Mouse (Mus musculus) hindbrain, embryonic 14.5 days (tissue): ENCODE measurements around the gene Ppl. TPM values are rescaled to one million over a fixed set of nuclear protein-coding genes. Genes with fewer than 3 reads are reported as not detected.

Source experiments
- ATAC-seq: fragments of 200-750 bp; cut with Nextera tagmentation; 2 replicates; pipeline ENCODE4 v1.8.0; 2017; ENCODE audit warnings: moderate number of reproducible peaks, mild to moderate bottlenecking, moderate TSS enrichment, moderate library complexity; ENCODE audit not compliant: low FRiP score
- DNase-seq: peaks from one replicate; pipeline ENCODE4 v3.0.0-alpha.2; 2015; ENCODE audit warnings: low spot score
- H3K27ac ChIP-seq: fragments of 300-500 bp; sonication (generic); 2 replicates; pipeline ENCODE4 v1.5.1; 2014; ENCODE audit warnings: mild to moderate bottlenecking, moderate library complexity
- H3K27me3 ChIP-seq: fragments of 300-500 bp; sonication (generic); 2 replicates; pipeline ENCODE4 v1.6.1; 2014; ENCODE audit warnings: mild to moderate bottlenecking, low read length, mixed read lengths; ENCODE audit not compliant: control insufficient read depth, insufficient read depth
- H3K36me3 ChIP-seq: fragments of 300-500 bp; sonication (generic); replicated peaks from 2 replicates; pipeline ENCODE4 v1.6.1; 2014; ENCODE audit not compliant: control insufficient read depth, insufficient read depth
- H3K4me1 ChIP-seq: fragments of 300-500 bp; sonication (generic); replicated peaks from 2 replicates; pipeline ENCODE4 v1.6.1; 2014; ENCODE audit warnings: antibody characterized with exemption, low read length, mixed read lengths; ENCODE audit not compliant: control insufficient read depth, insufficient read depth
- H3K4me2 ChIP-seq: fragments of 300-500 bp; sonication (generic); replicated peaks from 2 replicates; pipeline ENCODE4 v1.6.1; 2014; ENCODE audit warnings: mild to moderate bottlenecking, moderate library complexity
- H3K4me3 ChIP-seq: fragments of 300-500 bp; sonication (generic); replicated peaks from 2 replicates; pipeline ENCODE4 v1.5.1; 2014; ENCODE audit warnings: mild to moderate bottlenecking, low read length
- H3K9ac ChIP-seq: fragments of 300-500 bp; sonication (generic); 2 replicates; pipeline ENCODE4 v1.6.1; 2014
- H3K9me3 ChIP-seq: fragments of 300-500 bp; sonication (generic); 2 replicates; pipeline ENCODE4 v1.6.1; 2016; ENCODE audit warnings: low read length; ENCODE audit not compliant: control insufficient read depth
- WGBS: fragments of 180-500 bp; shearing (Covaris S2); extraction: QIAGEN DNeasy Blood & Tissue Kit; methylation state at CpG from one replicate; pipeline ENCODE4 v1.1.7; 2014; 5-methylcytosine and 5-hydroxymethylcytosine counted together
- polyA plus RNA-seq: library from polyadenylated mRNA; unstranded; fragments of >200 nt; fragmentation: Nextera tagmentation; extraction: Ambion mirVana; gene quantifications from 2 replicates; pipeline ENCODE4 v1.2.1, GENCODE M21; 2014

The Ppl gene
- polyA plus RNA-seq, 1 experiment from 2014 or later = 0.29 TPM

DNA sequence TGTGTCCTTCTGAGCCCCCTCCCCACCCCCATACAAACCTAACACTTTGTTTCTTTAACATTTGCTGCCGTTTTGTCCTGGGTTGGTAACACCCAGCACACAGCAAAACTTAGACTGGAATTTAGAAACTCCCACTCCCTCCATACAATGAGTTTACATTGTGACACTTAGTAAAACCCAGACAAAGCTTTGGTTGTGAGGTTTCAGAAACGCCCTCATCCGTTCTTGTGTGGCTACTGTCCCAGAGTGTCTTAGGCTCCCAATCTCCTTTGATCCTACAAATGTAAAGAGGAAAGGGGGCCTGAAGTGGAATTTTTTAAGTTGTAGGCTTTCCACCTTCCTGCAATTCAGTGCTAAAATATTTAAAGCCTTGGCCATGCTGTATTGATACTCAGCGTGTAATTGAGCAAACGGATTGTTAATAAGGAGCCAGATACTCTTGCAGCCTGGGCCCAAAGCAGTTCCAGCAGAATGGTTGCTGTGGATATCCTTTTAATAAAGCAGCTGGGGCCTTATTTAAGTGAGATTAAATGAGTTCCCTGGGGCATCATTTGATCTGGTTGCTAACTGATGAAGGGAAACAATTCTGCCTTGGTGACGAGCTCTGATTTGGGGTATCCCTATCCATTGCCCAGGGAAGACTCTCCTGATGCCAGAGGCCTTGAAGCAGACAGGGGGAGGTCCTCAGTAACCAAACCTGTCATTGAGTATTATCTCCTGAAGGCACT lies 21.2 kb upstream of the Ppl start:
- H3K27ac ChIP-seq = peak overlapping the region; percentile 59
- peaks cover 15% of the 10 kb centered on the region for H3K4me1 ChIP-seq
- no peak overlapping the region for H3K4me3 ChIP-seq
- no peak overlapping the region for H3K4me2 ChIP-seq
- no peaks in the 10 kb centered on the region; the same call in 1 of the 2 replicates for H3K27me3 ChIP-seq
- H3K36me3 ChIP-seq = no peaks in the 10 kb centered on the region
- DNase-seq (peak; percentile 63), ATAC-seq (peak; percentile 70; the same call in 1 of the 2 replicates)
- peak overlapping the region; percentile 20; the same call in 1 of the 2 replicates for H3K9ac ChIP-seq
- no peaks in the 10 kb centered on the region for H3K9me3 ChIP-seq
- 24% methylated on average over 6 of the region's 6 CpGs for WGBS

DNA sequence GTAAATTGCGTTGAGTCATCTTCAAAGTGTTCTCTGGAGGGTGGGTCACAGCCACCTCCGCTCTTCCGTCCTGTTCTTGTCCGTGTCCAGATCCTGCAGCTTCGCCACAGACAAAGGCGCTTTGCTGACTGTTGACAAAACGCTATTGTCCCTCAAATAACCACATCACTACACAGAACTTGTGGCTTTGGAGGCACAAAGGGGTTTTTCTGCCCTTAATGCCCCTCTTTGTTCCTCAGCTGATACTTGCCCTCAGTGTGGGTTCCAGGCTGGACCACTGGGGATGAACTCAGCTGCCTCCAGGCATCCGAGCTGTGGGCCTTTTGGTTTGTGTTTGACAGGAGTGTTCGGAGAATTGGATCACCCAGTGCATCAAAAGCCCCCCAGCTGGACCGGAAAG lies 18.3 kb upstream of the Ppl start:
- Histone ChIP-seq H3K27ac (no peak overlapping the region), H3K9ac (no peak overlapping the region), H3K9me3 (no peaks in the 10 kb centered on the region), H3K4me3 (no peak overlapping the region), H3K4me2 (no peak overlapping the region), H3K4me1 (peaks cover 15% of the 10 kb centered on the region), H3K36me3 (no peaks in the 10 kb centered on the region), H3K27me3 (no peaks in the 10 kb centered on the region; the same call in 1 of the 2 replicates)
- ATAC-seq (no peak), DNase-seq (no peak)
- 41% methylated on average over 10 of the region's 10 CpGs for WGBS

DNA sequence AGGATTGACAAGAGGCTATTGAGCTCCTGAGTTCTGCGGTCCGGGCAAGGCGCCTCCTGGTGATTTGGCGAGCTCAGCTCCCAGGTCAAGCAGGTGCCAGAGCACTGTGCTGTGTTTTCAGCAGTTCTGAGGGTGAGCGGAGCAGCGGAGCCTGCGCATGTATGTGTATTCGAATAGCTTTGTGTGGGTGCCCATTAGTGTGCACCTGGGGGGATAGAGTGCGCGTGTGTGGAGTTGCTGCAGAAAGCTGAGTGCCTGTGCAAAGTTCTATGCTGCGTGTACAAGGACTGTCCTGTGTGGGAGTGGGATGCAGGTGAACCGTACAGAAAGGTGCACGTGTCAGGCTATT lies 14.8 kb upstream of the Ppl start, which contains the start of gene Sec14l5:
TSS of gene Sec14l5 (plus strand) at position 73 of the 349 bp plus-strand sequence.
- Histone ChIP-seq H3K9me3 (no peaks in the 10 kb centered on the region), H3K36me3 (no peaks in the 10 kb centered on the region), H3K9ac (peak within 1 kb of the TSS; percentile 44; the same call in 1 of the 2 replicates), H3K4me2 (peak within 1 kb of the TSS; percentile 59), H3K4me3 (peak within 1 kb of the TSS; percentile 31), H3K27ac (no peak within 1 kb of the TSS), H3K27me3 (no peaks in the 10 kb centered on the region; the same call in 1 of the 2 replicates), H3K4me1 (no peaks in the 10 kb centered on the region; the same call in 1 of the 2 replicates)
- peak; percentile 55; the same call in 1 of the 2 replicates for ATAC-seq
- no peak for DNase-seq
- 14% methylated on average over 13 of the region's 13 CpGs for WGBS

DNA sequence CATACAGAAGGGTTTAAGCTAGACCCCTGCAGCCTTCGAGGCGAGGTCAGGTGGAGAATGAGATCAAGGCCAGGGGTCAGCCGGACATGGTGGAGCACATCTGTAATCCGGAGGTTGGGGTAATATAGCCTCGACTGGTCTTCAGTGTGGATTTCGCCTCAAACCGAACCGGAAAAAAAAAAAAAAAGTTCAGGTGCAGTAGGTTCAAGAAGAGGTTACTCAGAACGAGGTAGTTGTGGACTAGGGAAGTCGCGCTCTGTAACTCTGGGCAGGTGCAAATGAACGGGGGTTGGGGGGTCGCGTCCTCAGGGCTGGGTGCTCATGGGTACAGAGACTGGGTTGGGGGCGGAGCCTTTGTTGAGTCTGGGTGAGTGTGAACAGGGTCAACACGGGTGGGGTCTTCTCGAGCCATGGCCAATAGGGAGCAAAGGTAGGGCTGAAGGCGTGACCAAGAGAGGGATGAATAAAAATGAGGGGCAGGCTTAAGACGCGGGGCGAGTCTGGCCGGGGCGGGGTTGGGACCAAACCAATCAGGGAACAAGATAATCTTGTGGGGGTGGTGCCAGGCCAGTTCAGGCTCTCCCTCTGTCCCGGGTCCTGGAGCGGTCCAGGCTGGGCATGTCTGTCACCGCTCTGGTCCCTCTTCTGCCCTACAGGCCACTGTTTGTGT lies 14.3 kb upstream of the Ppl start:
- Histone ChIP-seq H3K4me3 (peak overlapping the region; percentile 31), H3K4me2 (peak overlapping the region; percentile 59), H3K9me3 (no peaks in the 10 kb centered on the region), H3K27me3 (no peaks in the 10 kb centered on the region; the same call in 1 of the 2 replicates), H3K9ac (peak overlapping the region; percentile 44; the same call in 1 of the 2 replicates), H3K4me1 (no peaks in the 10 kb centered on the region; the same call in 1 of the 2 replicates), H3K36me3 (no peaks in the 10 kb centered on the region), H3K27ac (no peak overlapping the region)
- ATAC-seq (peak; percentile 80), DNase-seq (peak; percentile 28)
- WGBS = 3% methylated on average over 25 of the region's 26 CpGs

DNA sequence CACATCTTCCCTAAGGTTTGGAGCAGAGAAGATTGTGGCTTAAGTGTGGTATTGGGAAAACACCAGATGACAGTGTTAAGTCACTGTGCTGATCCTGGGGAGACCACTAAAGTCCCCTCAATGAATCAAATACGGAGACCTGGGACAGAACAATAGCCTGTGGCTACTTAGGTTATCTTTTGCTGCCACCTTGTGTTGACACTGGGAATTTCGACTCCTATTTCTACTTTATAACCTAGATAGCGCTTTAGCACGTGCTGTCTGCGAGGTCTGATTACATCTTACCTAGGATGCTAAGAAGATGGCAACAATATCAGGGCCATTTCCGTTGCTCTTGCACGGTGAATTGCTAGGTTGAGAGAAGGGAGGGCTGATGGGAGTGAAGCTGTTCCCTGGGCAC lies 13.3 kb upstream of the Ppl start:
- peak overlapping the region; percentile 59 for H3K4me2 ChIP-seq
- under 1% methylated on average over 7 of the region's 7 CpGs for WGBS
- no peaks in the 10 kb centered on the region; the same call in 1 of the 2 replicates for H3K27me3 ChIP-seq
- no peak overlapping the region for H3K4me3 ChIP-seq
- no peak overlapping the region for H3K27ac ChIP-seq
- no peaks in the 10 kb centered on the region; the same call in 1 of the 2 replicates for H3K4me1 ChIP-seq
- no peaks in the 10 kb centered on the region for H3K36me3 ChIP-seq
- H3K9ac ChIP-seq = 0 out of 2 replicates have a peak overlapping the region, but pooled peaks have one; percentile 21
- DNase-seq = peak; percentile 97
- peak; percentile 69 for ATAC-seq
- no peaks in the 10 kb centered on the region for H3K9me3 ChIP-seq

DNA sequence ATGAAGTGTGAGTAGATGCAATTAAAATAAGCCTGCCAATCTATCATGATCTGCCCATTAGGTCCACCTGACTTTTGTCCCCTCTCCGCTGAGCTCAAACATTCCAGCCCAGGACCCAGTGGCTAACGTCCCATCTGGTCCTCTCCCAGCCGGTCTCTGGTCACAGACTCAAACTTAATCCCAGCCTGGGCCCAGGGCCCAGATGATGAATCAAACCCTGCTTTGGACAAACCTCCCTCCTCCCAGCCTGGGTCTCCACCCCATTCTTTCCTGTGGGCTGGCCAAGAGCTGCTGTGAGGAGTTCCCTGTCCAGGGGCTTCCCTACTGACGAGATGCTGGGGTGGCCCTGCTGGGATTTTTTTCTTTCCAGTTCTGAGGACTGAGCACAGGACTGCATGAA lies 7.5 kb upstream of the Ppl start:
- DNase-seq (no peak), ATAC-seq (no peak)
- H3K4me2 ChIP-seq = no peak overlapping the region
- H3K4me1 ChIP-seq = no peaks in the 10 kb centered on the region
- no peaks in the 10 kb centered on the region for H3K36me3 ChIP-seq
- H3K4me3 ChIP-seq = no peak overlapping the region
- 44% methylated on average over 4 of the region's 4 CpGs for WGBS
- no peaks in the 10 kb centered on the region for H3K9me3 ChIP-seq
- peaks cover 2% of the 10 kb centered on the region; the same call in 1 of the 2 replicates for H3K27me3 ChIP-seq
- no peak overlapping the region for H3K9ac ChIP-seq
- H3K27ac ChIP-seq = no peak overlapping the region

DNA sequence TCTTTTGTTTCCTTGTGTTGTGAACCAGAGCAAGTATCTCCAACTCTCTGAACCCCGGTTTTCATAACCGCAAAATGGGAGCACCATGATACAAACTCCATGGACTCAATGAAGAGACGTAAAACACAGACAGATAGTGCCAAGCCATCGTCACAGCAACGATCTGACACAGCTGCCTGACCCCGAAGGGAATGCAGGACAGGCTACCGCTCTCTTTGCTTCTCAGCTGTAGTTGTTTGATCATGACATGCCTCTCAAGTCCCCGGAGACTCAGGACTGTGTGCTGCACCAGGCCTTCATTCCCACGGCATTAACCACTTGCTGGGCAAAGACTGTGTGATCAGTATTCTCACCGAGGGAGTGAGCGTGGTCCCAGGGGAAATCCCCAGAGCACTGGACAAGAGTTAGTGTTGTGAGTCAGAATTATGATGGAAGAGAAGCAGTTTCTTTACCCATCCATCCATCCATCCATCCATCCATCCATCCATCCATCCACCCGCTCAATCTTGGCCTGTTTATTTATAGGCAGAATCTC lies 4.9 kb upstream of the Ppl start:
- Histone ChIP-seq H3K4me1 (no peaks in the 10 kb centered on the region), H3K4me3 (no peak overlapping the region), H3K9ac (no peak overlapping the region), H3K9me3 (no peaks in the 10 kb centered on the region), H3K36me3 (no peaks in the 10 kb centered on the region), H3K27ac (no peak overlapping the region), H3K27me3 (peaks cover 28% of the 10 kb centered on the region), H3K4me2 (no peak overlapping the region)
- WGBS = 38% methylated on average over 12 of the region's 12 CpGs
- ATAC-seq (no peak), DNase-seq (no peak)

DNA sequence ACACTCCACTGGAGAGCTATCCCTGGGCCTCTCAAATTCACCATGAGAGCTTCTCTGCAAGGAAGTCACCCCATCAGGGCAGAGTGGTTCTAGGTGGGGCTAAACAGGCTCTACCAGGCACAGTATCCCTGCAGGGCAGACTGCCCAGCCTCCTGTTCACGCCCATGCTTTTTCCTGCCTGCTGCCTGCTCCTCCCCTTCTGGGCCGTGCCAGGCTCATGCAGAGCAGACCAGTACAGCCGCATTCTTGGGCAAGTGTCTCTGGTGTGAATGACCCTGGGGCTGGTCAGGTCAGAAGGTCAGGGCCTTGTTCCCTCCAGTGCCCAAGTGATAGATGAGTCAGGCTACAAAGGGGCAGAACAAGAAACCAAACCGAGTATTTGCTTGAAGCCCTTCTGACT lies 4.3 kb upstream of the Ppl start:
- Histone ChIP-seq H3K36me3 (no peaks in the 10 kb centered on the region), H3K4me2 (no peak overlapping the region), H3K9me3 (no peaks in the 10 kb centered on the region), H3K4me3 (no peak overlapping the region), H3K4me1 (no peaks in the 10 kb centered on the region), H3K27me3 (peaks cover 34% of the 10 kb centered on the region), H3K9ac (no peak overlapping the region), H3K27ac (no peak overlapping the region)
- WGBS = 9% methylated on average over 4 of the region's 4 CpGs
- ATAC-seq (0 out of 2 replicates have a peak, but pooled peaks have one; percentile 22), DNase-seq (no peak)
